Mouse (Mus musculus) frontal cortex, postnatal 14 days (tissue): ENCODE measurements around the gene Ptprm.

ENCODE experiments used
- DNase-seq, 2 experiments: peaks; one replicate each; pipeline ENCODE4 v3.0.0; 2022; ENCODE audit warnings: low spot score in 2 of 2

Ptprm gene

DNA sequence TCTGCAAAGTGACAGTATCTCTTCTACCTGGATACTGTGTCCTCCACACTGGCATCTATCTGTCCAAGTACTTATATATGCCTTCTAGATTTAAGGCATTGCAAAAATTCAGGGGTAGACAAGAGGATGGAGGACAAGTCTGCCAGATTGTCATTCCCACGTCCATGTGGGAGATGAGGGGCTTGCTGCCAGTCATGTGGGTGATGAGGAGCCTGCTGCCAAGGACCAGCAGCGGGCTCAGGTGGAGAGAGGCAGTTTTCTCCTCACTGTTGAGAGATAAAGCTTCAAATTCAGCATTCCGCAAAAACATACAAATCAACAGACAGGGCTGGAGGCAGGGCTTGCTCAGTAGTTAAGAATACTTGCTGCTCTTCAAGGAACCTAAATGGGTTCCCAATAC lies 66.8 kb downstream of the Ptprm start:
- no peak for DNase-seq

- DNase-seq, result no peak
These were observed 72.6 kb downstream of the Ptprm start for GRCm38 (mm10) chr17:67281640-67282170.

GRCm38 (mm10) chr17:67277124-67277910 lies 76.9 kb downstream of the Ptprm start:
- no peak for DNase-seq

DNA sequence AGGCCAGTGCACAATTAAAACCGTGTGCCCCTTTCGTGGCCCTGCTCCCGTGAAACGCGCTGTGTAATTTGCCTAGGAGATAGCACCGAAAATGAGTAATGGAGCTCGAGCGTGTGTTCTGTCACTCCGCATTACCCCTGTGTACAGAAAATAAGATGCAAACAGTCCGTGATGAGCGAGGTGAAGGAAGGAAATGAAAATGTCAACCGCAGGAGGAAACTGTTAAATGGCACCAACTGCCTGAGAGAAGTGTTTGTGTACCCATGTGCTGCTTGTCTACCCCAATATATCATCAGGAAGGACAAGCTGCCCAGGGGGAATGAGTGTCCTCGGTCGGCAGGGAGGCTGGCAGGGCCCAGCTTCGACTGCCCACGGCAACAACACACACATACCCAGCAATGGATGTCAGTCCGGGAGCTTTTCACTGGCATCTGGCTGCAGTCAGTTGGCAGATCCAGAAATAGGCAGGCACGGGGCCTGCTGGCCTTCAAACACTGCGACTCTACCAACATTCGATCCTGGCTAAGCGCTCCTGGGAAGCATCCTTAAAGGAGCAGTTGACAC lies 79.6 kb downstream of the Ptprm start:
- peak; percentile 18 to 23 for DNase-seq

DNA sequence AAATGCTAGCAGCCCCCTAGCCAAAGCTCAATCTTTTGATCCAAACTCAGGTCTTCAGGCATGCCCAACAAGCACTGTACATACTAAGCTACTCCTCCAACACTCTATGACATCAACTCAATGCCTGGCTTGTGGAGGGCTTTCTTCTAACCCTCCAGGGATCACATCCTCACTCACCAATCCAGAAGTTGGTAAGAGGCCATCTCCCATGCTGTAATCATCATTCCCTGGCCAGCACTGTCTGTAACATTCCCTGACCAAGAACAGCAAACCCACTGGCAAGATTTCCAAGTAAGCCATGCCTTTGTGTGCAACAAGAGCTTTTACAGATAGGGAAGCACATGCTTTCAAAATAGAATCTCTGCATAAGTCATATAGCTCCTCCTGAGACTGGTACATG lies 81.3 kb downstream of the Ptprm start:
- DNase-seq, result no peak

DNA sequence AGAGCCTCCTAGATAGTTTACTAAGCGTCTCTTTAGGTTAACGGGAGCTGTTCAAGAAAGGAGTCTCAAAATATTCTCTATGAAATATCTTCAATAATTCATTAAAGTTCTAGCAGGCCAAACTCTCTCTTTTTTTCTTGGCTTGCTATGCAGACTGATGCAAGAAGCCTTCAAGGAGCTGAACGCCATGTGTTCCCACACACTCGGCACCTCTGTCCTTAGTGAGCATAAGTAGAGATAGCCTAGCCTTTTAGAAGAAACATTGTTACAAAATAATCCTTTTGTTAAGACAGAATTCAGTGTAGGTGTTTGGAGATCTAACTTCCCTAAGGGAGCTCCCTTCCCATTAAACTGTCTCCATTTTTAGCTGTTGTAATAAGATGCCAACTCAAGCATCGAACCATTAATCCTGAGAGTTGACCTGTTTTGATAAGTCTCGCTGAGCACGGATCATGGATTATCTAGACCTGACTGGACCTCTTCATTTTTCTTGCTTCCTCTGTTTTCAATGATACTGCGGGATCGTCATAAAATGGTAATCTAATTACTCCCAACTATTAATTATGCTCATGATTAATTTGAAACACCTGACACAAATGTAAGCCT lies 85.7 kb downstream of the Ptprm start:
- DNase-seq, result no peak

DNA sequence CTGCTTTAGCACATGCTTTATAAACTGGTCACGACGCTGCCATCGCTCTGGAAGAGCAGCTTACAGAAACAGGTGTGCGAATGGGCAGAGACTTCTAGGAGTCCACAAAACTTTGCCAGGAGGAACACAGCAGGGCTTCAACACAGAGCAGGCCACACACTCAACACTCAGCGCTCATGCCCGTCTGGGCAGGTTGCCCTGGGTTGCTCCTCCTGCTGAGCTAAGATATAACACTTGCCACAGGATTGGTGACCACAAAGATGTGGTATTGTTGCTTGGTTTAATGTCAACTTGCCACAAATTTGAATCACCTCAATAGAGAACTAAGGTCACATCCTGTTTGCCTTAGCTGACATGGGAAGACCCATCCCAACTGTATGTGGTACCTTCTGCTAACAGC lies 88.0 kb downstream of the Ptprm start:
- DNase-seq, result no peak

GRCm38 (mm10) chr17:67265520-67265919 lies 88.7 kb downstream of the Ptprm start:
- DNase-seq, result no peak

GRCm38 (mm10) chr17:67264716-67265115 lies 89.5 kb downstream of the Ptprm start:
- no peak for DNase-seq

DNA sequence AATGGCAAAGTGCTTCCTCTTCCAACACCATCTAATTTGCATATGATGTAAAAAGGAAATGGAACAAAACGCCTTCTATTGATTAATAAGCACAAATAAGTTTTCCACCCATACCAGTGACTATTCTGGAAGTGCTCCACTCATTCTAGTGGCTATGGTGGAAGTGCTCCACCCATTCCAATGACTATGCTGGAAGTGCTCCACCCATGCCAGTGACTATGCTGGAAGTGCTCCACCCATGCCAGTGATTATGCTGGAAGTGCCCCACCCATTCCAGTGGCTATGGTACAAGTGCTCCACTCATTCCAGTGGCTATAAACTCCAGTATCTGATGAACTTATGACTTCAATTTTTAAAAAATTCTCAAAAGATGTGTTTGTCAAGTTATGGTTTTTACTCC lies 91.2 kb downstream of the Ptprm start:
- no peak for DNase-seq

- DNase-seq, result no peak
These were observed 94.2 kb downstream of the Ptprm start for GRCm38 (mm10) chr17:67260016-67260415.

DNA sequence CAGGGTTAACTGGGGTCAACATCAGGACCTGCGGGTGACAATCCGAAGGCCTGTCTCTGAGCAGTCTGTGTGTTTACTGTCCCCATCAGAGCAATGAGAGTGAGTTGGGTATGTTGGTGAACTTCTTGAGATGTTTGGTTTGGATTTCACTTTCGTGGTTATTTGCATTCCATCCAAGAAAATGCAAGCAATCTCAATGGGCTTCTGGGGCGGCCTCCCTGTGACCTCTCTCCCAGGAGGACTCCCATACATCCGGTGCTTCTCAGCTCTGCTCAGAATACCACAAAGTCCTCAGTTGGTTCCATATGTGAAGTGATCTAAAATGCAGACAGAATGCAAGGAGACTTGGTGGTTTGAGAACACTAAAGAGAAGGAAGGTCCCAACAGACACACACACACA lies 96.5 kb downstream of the Ptprm start:
- no peak for DNase-seq

DNA sequence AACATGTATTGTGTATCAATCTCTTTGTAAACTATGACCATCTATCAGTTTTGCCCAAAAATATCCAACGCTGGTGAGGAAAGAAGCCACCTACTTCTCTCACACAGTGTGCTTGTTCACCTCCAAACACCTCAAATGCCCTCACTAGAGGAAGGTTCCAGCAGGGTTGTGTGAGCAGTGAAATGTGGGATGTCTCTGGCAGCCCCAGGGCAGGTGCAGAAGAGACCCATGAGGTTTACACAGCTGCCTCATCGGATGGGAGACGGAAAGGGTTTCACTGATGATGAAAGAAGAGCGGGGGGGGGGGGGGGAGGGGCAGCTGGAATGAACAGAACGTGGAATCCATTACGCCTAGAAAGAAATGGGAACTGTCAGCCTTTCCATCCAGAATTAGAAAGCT lies 98.1 kb downstream of the Ptprm start:
- DNase-seq, result no peak

DNA sequence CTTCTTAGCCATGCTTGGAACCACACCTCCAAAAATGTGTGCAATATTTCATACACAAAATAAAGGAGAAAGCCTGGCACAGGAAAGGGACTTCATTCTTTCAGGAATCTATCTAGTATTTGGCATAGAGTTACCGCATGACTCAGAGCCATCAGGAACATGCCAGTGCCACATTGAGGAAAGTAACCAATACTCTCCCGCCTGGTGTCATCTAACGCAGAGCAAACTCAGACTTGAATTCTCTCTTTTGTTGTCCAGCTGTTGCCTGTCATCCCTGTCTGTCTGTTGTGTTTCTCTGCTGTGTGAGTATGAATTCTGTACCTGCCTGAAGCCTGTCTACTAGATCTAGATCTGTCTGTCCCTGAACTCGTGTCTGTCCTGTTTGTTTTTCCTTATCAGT lies 100.8 kb downstream of the Ptprm start:
- no peak for DNase-seq

- no peak for DNase-seq
These were observed 101.3 kb downstream of the Ptprm start for GRCm38 (mm10) chr17:67252992-67253391.

- DNase-seq, result no peak
These were observed 108.9 kb downstream of the Ptprm start for GRCm38 (mm10) chr17:67245273-67245875.

DNA sequence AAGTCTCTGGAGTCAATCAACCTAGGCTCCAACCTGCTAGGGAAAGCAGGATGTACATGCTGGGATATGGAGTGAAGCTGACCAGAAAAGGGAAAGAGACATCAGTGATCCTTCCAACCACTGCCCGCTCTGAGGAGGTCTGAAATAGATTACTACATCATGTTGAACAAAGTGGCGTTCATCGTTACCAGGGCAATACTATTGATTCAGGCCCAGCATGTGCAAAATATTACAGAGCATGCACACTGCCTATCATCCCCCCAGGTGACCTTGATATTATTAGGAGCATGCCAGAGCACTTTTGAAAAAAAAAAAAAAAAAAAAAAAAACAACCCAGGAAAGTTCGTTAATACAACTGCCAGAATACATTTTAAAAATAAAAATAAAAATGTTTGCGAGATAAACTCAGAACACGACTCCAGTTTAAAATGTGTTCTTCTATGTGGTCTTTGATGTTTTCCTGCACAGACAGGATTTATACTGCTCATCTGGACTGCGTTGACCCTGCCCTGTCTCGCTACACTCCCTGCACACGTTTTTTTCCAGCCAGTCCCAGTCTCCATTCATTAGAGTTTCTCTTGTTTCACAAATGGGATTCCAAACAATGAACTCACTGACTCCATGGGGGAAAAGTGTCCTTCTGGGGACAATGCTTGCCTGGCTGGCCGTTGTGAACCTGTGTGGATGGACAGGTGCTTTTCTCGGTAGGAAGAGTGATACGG lies 111.3 kb downstream of the Ptprm start:
- no peak for DNase-seq

GRCm38 (mm10) chr17:67241951-67242773 lies 112.1 kb downstream of the Ptprm start:
- DNase-seq, result no peak

DNA sequence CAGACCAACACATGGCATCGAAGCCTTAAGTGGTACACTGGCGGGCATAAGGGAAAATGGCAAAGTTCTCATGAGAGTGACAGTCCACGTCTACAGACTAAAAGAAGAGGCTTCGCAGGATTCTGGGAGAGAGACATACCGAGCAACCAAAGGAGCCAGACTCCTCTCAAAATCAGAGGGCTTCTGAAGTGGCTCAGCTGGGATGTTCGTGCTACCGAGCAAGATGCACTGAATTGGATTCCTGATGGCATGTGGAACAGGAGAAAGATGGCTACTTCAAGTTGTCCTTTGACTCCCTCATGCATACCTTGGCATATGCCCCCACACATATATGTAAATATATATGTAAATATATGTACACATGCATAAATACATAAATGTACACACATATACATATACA lies 115.4 kb downstream of the Ptprm start:
- DNase-seq, result no peak

GRCm38 (mm10) chr17:67237407-67237806 lies 116.8 kb downstream of the Ptprm start:
- no peak for DNase-seq

- no peak for DNase-seq
These were observed 121.2 kb downstream of the Ptprm start for GRCm38 (mm10) chr17:67233063-67233462.
